Mouse (Mus musculus) 3134 (cell line): ENCODE measurements at regions not wholly inside any gene's neighbourhood (a gene's known extent, or its start where the extent isn't known, plus 50 kb on each side); places are given as distances from the start of the nearest gene placed in this dataset.

Experiments used
- DNase-seq: peaks from one replicate; pipeline ENCODE4 v3.0.0-alpha.2; 2011; ENCODE audit warnings: low spot score; ENCODE audit not compliant: insufficient read length; ENCODE audit errors: extremely low read depth

DNA sequence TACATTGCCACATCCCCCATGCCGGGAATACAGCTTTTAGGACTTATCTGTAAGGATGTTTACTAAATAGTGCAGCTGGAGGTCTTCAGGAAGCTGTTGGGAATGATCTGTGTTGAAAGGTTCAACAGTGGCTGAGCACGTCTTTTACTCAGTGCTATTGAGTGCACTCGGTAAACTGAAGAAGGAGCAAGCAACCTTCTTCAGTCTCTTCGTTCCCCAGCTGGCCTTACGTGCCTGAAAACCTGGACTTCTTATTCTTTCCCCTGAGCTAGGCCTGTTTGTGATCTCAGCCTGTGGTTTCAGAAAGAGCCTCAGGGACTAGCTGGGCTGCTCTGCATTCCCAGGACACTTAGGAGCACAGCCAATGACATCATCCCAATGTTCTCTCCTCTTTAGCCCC is 51.2 kb upstream of the Rhox5 start:
- peak; percentile 61 for DNase-seq

DNA sequence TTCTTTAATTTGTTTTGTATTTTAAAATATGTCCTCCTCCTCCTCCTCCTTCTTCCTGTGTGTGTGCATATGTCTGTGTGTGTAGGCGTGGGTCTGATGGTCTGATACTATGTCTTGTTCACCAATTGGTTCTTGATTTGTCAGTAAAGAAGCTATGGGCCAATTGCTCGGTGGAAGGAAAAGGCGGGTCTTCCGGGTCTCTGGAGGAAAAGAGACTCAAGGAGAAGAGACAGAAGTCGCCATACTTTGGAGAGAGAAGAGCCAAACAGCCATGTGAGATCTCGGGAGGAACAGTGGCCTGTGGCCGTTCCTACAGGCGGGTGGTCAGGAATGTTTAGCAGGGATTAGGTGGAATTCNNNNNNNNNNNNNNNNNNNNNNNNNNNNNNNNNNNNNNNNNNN is 50.3 kb upstream of the Rhox5 start:
- peak; percentile 71 for DNase-seq
